Mouse (Mus musculus) hindbrain, embryonic 14.5 days (tissue): ENCODE results near the gene Copz1. TPM values are rescaled to one million over a fixed set of nuclear protein-coding genes. Genes with fewer than 3 reads are reported as not detected.

Source experiments
- ATAC-seq: fragments of 200-750 bp; cut with Nextera tagmentation; 2 replicates; pipeline ENCODE4 v1.8.0; 2017; ENCODE audit warnings: moderate number of reproducible peaks, mild to moderate bottlenecking, moderate TSS enrichment, moderate library complexity; ENCODE audit not compliant: low FRiP score
- DNase-seq: peaks from one replicate; pipeline ENCODE4 v3.0.0-alpha.2; 2015; ENCODE audit warnings: low spot score
- H3K27ac ChIP-seq: fragments of 300-500 bp; sonication (generic); 2 replicates; pipeline ENCODE4 v1.5.1; 2014; ENCODE audit warnings: mild to moderate bottlenecking, moderate library complexity
- H3K27me3 ChIP-seq: fragments of 300-500 bp; sonication (generic); 2 replicates; pipeline ENCODE4 v1.6.1; 2014; ENCODE audit warnings: mild to moderate bottlenecking, low read length, mixed read lengths; ENCODE audit not compliant: control insufficient read depth, insufficient read depth
- H3K36me3 ChIP-seq: fragments of 300-500 bp; sonication (generic); replicated peaks from 2 replicates; pipeline ENCODE4 v1.6.1; 2014; ENCODE audit not compliant: control insufficient read depth, insufficient read depth
- H3K4me1 ChIP-seq: fragments of 300-500 bp; sonication (generic); replicated peaks from 2 replicates; pipeline ENCODE4 v1.6.1; 2014; ENCODE audit warnings: antibody characterized with exemption, low read length, mixed read lengths; ENCODE audit not compliant: control insufficient read depth, insufficient read depth
- H3K4me2 ChIP-seq: fragments of 300-500 bp; sonication (generic); replicated peaks from 2 replicates; pipeline ENCODE4 v1.6.1; 2014; ENCODE audit warnings: mild to moderate bottlenecking, moderate library complexity
- H3K4me3 ChIP-seq: fragments of 300-500 bp; sonication (generic); replicated peaks from 2 replicates; pipeline ENCODE4 v1.5.1; 2014; ENCODE audit warnings: mild to moderate bottlenecking, low read length
- H3K9ac ChIP-seq: fragments of 300-500 bp; sonication (generic); 2 replicates; pipeline ENCODE4 v1.6.1; 2014
- H3K9me3 ChIP-seq: fragments of 300-500 bp; sonication (generic); 2 replicates; pipeline ENCODE4 v1.6.1; 2016; ENCODE audit warnings: low read length; ENCODE audit not compliant: control insufficient read depth
- WGBS: fragments of 180-500 bp; shearing (Covaris S2); extraction: QIAGEN DNeasy Blood & Tissue Kit; methylation state at CpG from one replicate; pipeline ENCODE4 v1.1.7; 2014; 5-methylcytosine and 5-hydroxymethylcytosine counted together
- polyA plus RNA-seq: library from polyadenylated mRNA; unstranded; fragments of >200 nt; fragmentation: Nextera tagmentation; extraction: Ambion mirVana; gene quantifications from 2 replicates; pipeline ENCODE4 v1.2.1, GENCODE M21; 2014

Copz1 gene
- polyA plus RNA-seq, 1 experiment from 2014 or later: 214 TPM

- no peak for DNase-seq
- 39% methylated on average over 2 of the region's 2 CpGs for WGBS
- Histone ChIP-seq H3K4me1 (peaks cover 8% of the 10 kb centered on the region; the same call in 1 of the 2 replicates), H3K4me2 (no peak overlapping the region), H3K27me3 (peaks cover 4% of the 10 kb centered on the region; the same call in 1 of the 2 replicates), H3K9me3 (no peaks in the 10 kb centered on the region), H3K4me3 (no peak overlapping the region), H3K36me3 (peaks cover 42% of the 10 kb centered on the region), H3K9ac (no peak overlapping the region), H3K27ac (no peak overlapping the region)
- ATAC-seq: no peak
These were observed 22.2 kb upstream of the Copz1 start for GRCm38 (mm10) chr15:103250195-103250740.

GRCm38 (mm10) chr15:103251595-103251994, 20.9 kb upstream of the Copz1 start:
- Histone ChIP-seq H3K9me3 (no peaks in the 10 kb centered on the region), H3K36me3 (peaks cover 28% of the 10 kb centered on the region), H3K4me1 (peaks cover 9% of the 10 kb centered on the region; the same call in 1 of the 2 replicates), H3K27ac (no peak overlapping the region), H3K9ac (no peak overlapping the region), H3K4me2 (no peak overlapping the region), H3K27me3 (peaks cover 4% of the 10 kb centered on the region), H3K4me3 (no peak overlapping the region)
- ATAC-seq (no peak), DNase-seq (no peak)
- WGBS: 73% methylated on average over 1 of the region's 1 CpGs

GRCm38 (mm10) chr15:103252660-103253059, 19.9 kb upstream of the Copz1 start:
- Histone ChIP-seq H3K9ac (no peak overlapping the region), H3K36me3 (peaks cover 18% of the 10 kb centered on the region), H3K4me1 (peaks cover 9% of the 10 kb centered on the region; the same call in 1 of the 2 replicates), H3K4me3 (no peak overlapping the region), H3K27me3 (peaks cover 4% of the 10 kb centered on the region), H3K27ac (no peak overlapping the region), H3K9me3 (no peaks in the 10 kb centered on the region), H3K4me2 (no peak overlapping the region)
- DNase-seq (no peak), ATAC-seq (no peak)
- 91% methylated on average over 3 of the region's 3 CpGs for WGBS

- peaks cover 9% of the 10 kb centered on the region; the same call in 1 of the 2 replicates for H3K4me1 ChIP-seq
- no peak overlapping the region for H3K27ac ChIP-seq
- no peak for ATAC-seq
- H3K9me3 ChIP-seq: no peaks in the 10 kb centered on the region
- no peak for DNase-seq
- H3K9ac ChIP-seq: no peak overlapping the region
- WGBS: 100% methylated on average over 1 of the region's 1 CpGs
- no peak overlapping the region for H3K4me2 ChIP-seq
- peaks cover 7% of the 10 kb centered on the region for H3K27me3 ChIP-seq
- peaks cover 11% of the 10 kb centered on the region for H3K36me3 ChIP-seq
- no peak overlapping the region for H3K4me3 ChIP-seq
These were observed 19.2 kb upstream of the Copz1 start for GRCm38 (mm10) chr15:103253352-103253751.

- peak; percentile 59; the same call in 1 of the 2 replicates for ATAC-seq
These were observed 17.3 kb upstream of the Copz1 start for GRCm38 (mm10) chr15:103255169-103255568.

GRCm38 (mm10) chr15:103256210-103256986, 16.1 kb upstream of the Copz1 start:
- no peaks in the 10 kb centered on the region for H3K9me3 ChIP-seq
- no peak for DNase-seq
- ATAC-seq: no peak
- H3K9ac ChIP-seq: no peak overlapping the region
- H3K4me1 ChIP-seq: peaks cover 9% of the 10 kb centered on the region; the same call in 1 of the 2 replicates
- H3K27ac ChIP-seq: no peak overlapping the region
- peaks cover 7% of the 10 kb centered on the region for H3K27me3 ChIP-seq
- no peak overlapping the region for H3K4me2 ChIP-seq
- 91% methylated on average over 6 of the region's 6 CpGs for WGBS
- H3K36me3 ChIP-seq: no peaks in the 10 kb centered on the region
- H3K4me3 ChIP-seq: no peak overlapping the region

More at GRCm38 (mm10) chr15:103255169-103255568, 17.3 kb upstream of the Copz1 start:
- H3K27ac ChIP-seq: no peak overlapping the region
- H3K4me2 ChIP-seq: peak overlapping the region; percentile 56
- no peaks in the 10 kb centered on the region for H3K36me3 ChIP-seq
- peak overlapping the region; percentile 22 for H3K4me3 ChIP-seq
- no peaks in the 10 kb centered on the region for H3K9me3 ChIP-seq
- peaks cover 9% of the 10 kb centered on the region; the same call in 1 of the 2 replicates for H3K4me1 ChIP-seq
- H3K27me3 ChIP-seq: peaks cover 7% of the 10 kb centered on the region
- peak overlapping the region; percentile 39; the same call in 1 of the 2 replicates for H3K9ac ChIP-seq
- DNase-seq: no peak
- WGBS: under 1% methylated on average over 24 of the region's 25 CpGs

- peaks cover 7% of the 10 kb centered on the region for H3K27me3 ChIP-seq
- peak within 1 kb of the TSS; percentile 11; the same call in 1 of the 2 replicates for H3K4me2 ChIP-seq
- DNase-seq: no peak
- H3K9me3 ChIP-seq: no peaks in the 10 kb centered on the region
- no peak within 1 kb of the TSS for H3K4me3 ChIP-seq
- ATAC-seq: no peak
- H3K27ac ChIP-seq: no peak within 1 kb of the TSS
- peaks cover 9% of the 10 kb centered on the region; the same call in 1 of the 2 replicates for H3K4me1 ChIP-seq
- 13% methylated on average over 15 of the region's 15 CpGs for WGBS
- H3K9ac ChIP-seq: no peak within 1 kb of the TSS
- H3K36me3 ChIP-seq: no peaks in the 10 kb centered on the region
These were observed 14.5 kb upstream of the Copz1 start, which contains the start of gene Nfe2 for GRCm38 (mm10) chr15:103257790-103258728. TSS of gene Nfe2 (minus strand) at chr15:103258403.

GRCm38 (mm10) chr15:103259162-103259561, 13.4 kb upstream of the Copz1 start:
- ATAC-seq: no peak
- H3K9ac ChIP-seq: no peak overlapping the region

More at GRCm38 (mm10) chr15:103259162-103259561, 13.4 kb upstream of the Copz1 start:
- Histone ChIP-seq H3K4me2 (no peak overlapping the region), H3K27ac (no peak overlapping the region), H3K4me3 (no peak overlapping the region), H3K9me3 (no peaks in the 10 kb centered on the region), H3K27me3 (peaks cover 7% of the 10 kb centered on the region), H3K36me3 (no peaks in the 10 kb centered on the region), H3K4me1 (peaks cover 9% of the 10 kb centered on the region; the same call in 1 of the 2 replicates)
- 88% methylated on average over 5 of the region's 5 CpGs for WGBS
- no peak for DNase-seq
